Mouse (Mus musculus) layer of hippocampus, adult 18-20 months (tissue): Measurements from ENCODE around the gene Mgst3. TPM values are rescaled to one million over a fixed set of nuclear protein-coding genes. Genes with fewer than 3 reads are reported as not detected.

ENCODE experiments used
- DNase-seq, 2 experiments: peaks; one replicate each; pipeline ENCODE4 v3.0.0; 2022; ENCODE audit warnings: low spot score in 2 of 2
- long read RNA-seq: library from polyadenylated mRNA; stranded (forward); transcript quantifications from one replicate; pipeline ENCODE4 v2.0.0, GENCODE M21; 2021
- total RNA-seq, 2 experiments: library from RNA; stranded (reverse); gene quantifications; 2 replicates each; pipeline ENCODE4 v1.2.3; 2021

The Mgst3 gene
- 10 to 100 TPM; 75.3 to 76.5 TPM for total RNA-seq
- long read RNA-seq, transcript Mgst3-201 (6 exons, 1,097 nt), result major isoform, 96 of 107 reads
- long read RNA-seq, partial matches to known transcripts, result 6 of 107 reads
- long read RNA-seq, other reads (novel, unspliced or antisense), result 5 of 107 reads

DNA sequence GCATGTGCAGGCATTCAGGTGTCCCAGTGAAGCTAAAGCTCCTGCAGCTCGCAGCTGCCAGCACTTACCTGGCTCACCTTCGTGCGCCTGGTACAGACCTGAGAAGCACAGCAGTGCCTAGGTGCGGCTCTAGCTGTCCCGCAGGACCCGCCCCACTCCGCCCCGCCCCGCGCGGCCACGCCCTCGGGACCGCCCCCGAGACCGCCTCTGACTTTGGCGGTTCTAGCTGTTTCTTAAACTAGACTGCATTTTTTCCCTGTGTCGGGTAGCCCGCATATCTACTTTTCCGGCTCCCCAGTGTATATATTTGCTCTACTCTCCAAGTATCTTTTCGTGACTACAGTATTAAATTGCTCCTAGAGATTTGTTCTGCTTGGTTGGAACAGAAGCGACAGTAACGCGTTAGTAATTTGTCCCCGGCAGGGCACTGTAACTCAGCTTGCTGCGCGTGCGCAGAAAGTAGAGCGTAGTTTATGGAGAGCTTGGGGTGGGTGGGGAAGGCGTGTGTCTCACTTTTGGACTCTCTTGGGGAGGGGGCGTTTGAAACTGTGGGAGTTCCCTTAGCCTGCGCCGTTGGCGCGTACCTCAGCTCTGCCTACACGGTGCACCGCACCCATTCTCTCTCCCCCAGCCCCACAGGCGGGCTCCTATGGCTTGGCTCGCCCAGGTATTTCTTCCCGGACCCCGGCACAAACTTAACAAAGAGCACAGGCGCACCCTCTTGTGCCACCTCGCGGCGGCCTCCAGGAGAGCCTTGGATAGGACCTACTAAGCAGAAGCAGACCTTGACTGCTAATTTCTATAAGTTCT is at the start of gene Mgst3:
Gene Mgst3 (minus strand): TSS at position 159 of the 810 bp plus-strand sequence.
- DNase-seq, result peak; percentile 90 to 97

DNA sequence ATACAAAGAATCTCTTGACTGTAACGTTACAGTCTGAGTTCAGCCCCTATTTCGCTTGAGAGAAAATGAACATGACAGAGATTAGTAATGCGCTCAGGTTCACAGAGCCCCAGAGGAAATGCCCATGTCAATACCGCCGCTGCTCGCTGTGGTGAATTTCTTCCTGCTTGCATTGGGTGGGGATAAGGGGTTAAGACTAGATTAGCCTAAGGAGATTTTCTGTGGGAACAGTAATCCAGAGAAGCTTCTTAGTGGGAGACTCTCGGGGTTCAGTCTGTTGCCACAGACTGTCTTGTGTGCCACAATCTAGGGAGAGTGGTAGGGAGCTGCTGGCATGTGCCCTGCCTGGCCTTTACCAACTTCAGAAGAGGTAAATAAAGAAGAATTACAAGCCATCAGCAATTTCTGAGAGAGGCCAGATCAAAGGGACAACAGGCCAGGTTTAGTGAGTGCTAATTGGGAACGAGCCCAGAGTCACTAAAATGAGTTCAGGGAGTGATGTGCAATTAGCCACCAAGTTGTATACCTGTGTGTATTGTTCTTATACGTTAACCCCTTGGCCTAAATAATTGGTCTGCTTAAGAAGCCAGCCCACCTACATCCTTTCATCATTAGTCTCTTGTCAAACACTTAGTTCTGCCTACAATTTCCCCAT is 44.7 kb upstream of the Mgst3 start:
- DNase-seq, result no peak

DNA sequence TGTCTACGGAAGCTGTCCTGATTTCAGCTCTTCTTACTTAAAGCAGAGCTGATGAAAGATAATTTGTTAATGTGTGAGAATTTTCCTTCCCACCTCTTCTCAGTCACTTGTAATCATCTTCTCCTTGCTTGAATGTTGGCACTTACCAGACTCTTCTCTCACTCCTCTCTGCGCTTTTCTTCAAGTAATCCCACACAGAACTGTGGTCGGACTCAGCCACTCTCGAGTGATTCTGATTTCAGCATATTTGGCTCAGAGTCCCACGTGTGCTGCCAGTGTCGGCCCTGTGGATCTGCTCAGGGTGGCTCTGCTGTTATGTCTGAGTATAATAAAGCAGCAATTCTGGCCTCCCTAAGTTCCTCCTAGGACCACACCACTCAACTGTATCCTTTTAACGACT is 43.5 kb upstream of the Mgst3 start:
- no peak for DNase-seq

GRCm38 (mm10) chr1:167436186-167436975 is 42.7 kb upstream of the Mgst3 start:
- DNase-seq, result no peak

DNA sequence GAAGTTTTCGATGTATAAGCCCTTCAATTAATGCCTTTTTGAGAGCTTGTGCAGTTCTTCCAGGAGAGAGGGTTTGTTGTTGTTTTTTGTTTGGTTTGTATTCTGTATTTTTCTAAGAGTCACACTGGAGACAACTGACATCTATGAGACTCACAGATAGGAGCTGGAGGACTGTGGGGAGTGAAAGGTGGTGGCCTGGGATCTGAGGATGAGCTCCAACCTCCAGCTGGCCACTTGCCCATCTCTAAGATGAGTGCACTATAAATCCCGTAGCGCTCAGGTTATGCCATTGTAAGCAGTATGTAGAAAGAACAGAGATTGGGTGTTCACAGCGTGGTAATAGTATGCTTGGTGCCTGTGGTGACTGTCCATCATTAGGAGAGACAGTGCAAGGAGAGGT is 41.3 kb upstream of the Mgst3 start:
- no peak for DNase-seq

DNA sequence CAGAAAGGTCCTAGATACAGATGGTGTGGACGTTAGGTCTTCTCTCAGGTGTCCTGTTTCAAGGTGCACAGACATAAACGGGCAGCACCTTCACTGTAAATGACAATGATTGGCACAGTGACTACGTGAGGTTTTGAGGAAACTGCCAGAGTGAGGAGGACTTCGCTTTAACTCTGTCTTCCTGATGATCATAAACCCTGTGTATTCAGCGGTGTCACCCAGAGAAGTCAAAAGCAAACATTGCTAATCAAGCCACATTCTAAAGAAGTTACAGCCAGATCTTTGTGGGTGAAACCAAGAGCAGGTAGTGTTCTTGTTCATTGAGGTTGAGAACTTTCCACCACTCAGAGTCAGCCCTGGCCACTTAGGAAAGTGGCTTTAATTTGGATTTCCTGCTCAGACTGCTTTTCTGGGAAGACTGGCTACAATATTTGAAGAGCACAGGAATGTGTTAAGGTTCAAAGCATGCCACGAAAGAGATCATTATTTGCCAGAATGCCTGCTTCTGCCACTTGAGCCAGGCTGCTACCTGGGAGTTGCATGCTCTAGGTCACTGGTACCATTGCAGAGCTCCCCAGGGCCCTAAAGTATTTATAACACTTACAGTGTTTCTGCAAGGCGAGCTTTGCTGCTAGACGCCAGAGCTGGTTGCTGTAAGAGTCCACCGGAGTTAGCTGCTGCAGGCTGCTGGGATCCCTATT is 37.5 kb upstream of the Mgst3 start:
- DNase-seq, result no peak

DNA sequence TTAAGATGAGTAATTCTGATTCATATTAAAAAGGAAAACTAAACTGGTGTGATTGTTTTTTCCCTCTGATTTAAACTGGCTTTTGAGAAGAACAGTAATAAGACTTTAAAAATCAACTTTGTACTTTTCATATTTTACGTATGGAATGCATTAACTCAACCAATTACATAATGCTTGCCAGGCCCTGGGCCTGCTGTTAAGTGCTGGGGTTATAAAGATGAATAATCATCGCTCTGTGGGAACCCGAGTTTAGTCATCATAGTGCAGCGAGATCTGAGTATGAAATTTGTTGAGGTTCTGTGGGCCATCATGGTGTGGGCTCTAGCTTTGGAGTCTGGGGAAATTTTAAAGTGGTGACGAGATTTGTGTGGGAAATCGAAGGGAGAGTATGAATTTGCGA is 33.0 kb upstream of the Mgst3 start:
- DNase-seq, result no peak

DNA sequence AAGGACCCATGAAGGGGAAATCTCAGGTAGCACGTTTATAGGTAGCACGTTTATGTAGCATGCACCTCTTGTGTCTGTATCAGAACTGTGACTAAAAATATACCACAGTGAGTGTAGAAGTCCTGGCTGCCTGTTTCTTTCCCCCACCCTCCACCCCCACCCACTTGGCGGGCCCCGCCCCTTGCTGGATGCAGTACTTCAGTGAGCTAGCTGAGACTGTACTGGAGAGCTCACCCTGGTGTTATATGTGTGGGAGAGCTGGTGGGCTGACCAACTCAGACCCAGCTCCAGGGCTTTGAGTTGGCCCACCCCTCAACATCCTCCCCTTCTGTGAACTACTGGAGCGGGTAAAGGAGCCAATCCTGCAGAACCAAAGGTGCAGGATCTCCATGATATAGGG is 31.9 kb upstream of the Mgst3 start:
- DNase-seq, result no peak

- DNase-seq, result no peak
Measured at GRCm38 (mm10) chr1:167422501-167423240, 29.0 kb upstream of the Mgst3 start.

GRCm38 (mm10) chr1:167414846-167415245 is 21.2 kb upstream of the Mgst3 start:
- DNase-seq, result peak; percentile 52 to 88

DNA sequence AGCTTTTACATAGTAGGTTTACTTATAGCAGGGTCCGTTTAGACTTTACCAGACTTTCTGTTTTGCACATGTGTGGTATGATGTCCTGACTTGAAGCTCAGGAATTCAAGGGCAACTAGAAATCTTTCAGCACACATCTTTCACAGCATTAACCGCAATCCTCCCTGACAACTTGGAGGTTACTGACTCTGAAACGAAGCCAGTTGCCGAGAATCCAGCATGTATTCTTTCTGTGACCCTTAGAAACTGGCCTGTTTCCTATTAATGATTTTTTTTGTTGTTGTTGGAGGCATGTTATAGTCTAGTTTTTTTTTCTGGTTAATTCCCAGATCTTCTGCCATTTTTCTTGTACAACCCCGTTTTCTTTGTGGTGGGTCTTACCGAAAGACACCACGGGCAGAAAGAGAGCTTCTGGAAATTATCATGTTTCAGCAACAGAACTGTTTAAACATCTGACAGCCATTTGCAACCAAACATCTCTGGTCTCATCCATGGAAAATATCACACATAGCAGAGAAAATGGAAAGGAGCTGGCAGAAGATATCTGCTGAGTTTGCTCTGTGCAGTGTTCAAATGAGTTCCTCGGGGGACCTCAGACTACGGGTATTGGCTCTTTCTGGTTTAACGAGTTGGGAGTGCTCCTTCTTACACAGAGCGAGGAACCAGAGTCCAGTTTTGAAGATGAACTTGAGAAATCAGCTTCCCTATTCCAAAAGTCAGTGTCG is 18.5 kb upstream of the Mgst3 start:
- no peak for DNase-seq

DNA sequence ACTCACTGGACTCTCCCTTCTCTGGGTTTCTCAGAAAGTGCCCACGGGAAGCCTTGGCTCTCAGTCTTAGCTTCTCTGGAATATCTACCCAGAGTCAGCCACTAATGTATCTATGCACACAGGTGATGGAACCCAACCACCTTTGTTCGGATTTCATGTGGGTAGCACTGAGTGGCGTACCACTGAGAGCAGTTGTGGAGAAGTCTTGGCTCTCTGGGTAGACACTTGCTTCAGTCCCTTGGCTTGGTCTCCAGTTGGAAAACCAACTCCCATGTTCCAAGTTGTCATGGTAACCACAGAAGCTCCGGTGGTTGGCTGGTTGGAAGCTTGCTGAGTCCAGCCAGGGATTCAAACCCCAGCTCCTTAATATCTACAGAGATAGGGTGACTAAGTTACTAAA is 16.0 kb upstream of the Mgst3 start:
- no peak for DNase-seq

DNA sequence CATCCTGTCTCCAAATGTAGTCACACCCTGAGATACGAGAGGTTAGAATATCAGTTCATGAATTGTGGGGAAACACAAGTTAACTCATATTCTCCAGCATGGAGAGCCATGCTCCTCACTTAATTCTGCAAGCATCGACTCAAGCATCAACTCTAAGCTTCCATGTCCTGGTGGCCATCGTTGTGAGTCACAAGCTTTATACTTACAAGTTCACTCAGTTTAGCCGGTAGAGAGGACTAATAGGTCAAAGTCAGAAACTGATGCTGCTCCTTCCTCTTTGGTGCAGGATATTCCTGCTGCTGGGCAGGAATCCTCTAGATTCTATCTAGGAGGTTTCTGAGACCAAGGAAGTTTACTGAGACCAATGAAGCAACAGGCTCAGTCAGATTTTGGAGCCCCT is 11.6 kb upstream of the Mgst3 start:
- DNase-seq, result no peak

- no peak for DNase-seq
Measured at GRCm38 (mm10) chr1:167393281-167393680, 360 bp downstream of the Mgst3 start.

GRCm38 (mm10) chr1:167392687-167393086 is 954 bp downstream of the Mgst3 start:
- DNase-seq, result peak in 1 of 2 experiments; percentile 44

- no peak for DNase-seq
Measured at GRCm38 (mm10) chr1:167392031-167392640, 1.5 kb downstream of the Mgst3 start.

GRCm38 (mm10) chr1:167391241-167391640 is 2.4 kb downstream of the Mgst3 start:
- no peak for DNase-seq

DNA sequence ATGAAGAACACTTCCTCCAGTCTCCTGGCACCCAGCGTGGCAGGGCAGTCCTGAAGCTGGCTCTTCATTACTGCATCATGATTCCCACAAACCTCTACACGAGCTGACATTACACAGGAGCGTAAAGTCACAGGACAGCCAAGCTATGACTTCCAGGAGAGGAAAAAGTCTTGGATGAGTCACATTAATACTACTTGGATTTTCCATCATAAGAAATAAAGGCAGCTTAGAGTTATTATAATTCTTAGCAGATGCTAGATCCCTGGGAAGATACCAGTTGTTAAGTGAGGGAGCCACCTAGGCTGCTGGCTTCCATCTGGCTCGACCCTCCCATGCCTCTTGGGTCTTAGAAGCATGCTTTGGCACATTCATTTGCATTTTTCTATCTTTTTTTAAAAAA is 3.3 kb downstream of the Mgst3 start:
- no peak for DNase-seq

GRCm38 (mm10) chr1:167389584-167389983 is 4.1 kb downstream of the Mgst3 start:
- DNase-seq, result no peak
